ENCODE assay signal across 8 mouse cellular contexts in genomic region chr1:87900979-87901378, GRCm38 (mm10). TPM values are rescaled to one million over a fixed set of nuclear protein-coding genes. Genes with fewer than 3 reads are reported as not detected.
DNase-seq lines count a peak whose midpoint lies in the region; ATAC-seq and TF ChIP-seq lines count a peak whose summit lies in the region.

No protein-coding gene starts in this region.

- H3K4me2 ChIP-seq in heart, postnatal 0 days (ENCODE audit: low read depth, low read length), result peak overlapping the region; percentile 35
- no peak overlapping the region for H3K4me2 ChIP-seq in liver, embryonic 14.5 days (ENCODE audit: low read depth)
- no peak overlapping the region for H3K4me2 ChIP-seq in forebrain, embryonic 13.5 days

- no peak overlapping the region for H3K4me3 ChIP-seq in heart, postnatal 0 days (ENCODE audit: low read depth, low read length)
- no peak overlapping the region for H3K4me3 ChIP-seq in liver, embryonic 14.5 days (ENCODE audit: insufficient read depth in 1 of 2, low read depth in 2 of 2, low read length in 2 of 2)
- H3K4me3 ChIP-seq in forebrain, embryonic 13.5 days, result no peak overlapping the region

- ATAC-seq in heart, postnatal 0 days (ENCODE audit: insufficient read depth, low read depth), result peak; percentile 93
- peak; percentile 65 for ATAC-seq in liver, embryonic 14.5 days (ENCODE audit: insufficient read depth)
- ATAC-seq in forebrain, embryonic 13.5 days, result no peak

- no peak overlapping the region for H3K9ac ChIP-seq in heart, postnatal 0 days (replicated peaks; ENCODE audit: low read depth, low read length)
- no peak overlapping the region for H3K9ac ChIP-seq in liver, embryonic 14.5 days (replicated peaks)
- H3K9ac ChIP-seq in forebrain, embryonic 13.5 days, result no peak overlapping the region

- no peaks in the 10 kb centered on the region for H3K36me3 ChIP-seq in heart, postnatal 0 days (replicated peaks; ENCODE audit: control insufficient read depth, insufficient read depth, low read length)
- H3K36me3 ChIP-seq in liver, embryonic 14.5 days (replicated peaks; ENCODE audit: control insufficient read depth, insufficient read depth, low read depth), result no peaks in the 10 kb centered on the region
- no peaks in the 10 kb centered on the region for H3K36me3 ChIP-seq in forebrain, embryonic 13.5 days (ENCODE audit: poor library complexity, severe bottlenecking)

- H3K4me1 ChIP-seq in heart, postnatal 0 days (ENCODE audit: control insufficient read depth, insufficient read depth), result peaks cover 24% of the 10 kb centered on the region
- H3K4me1 ChIP-seq in liver, embryonic 14.5 days (replicated peaks; ENCODE audit: control insufficient read depth in 2 of 2, insufficient read depth in 2 of 2, low read length in 1 of 2), result peaks cover 0 to 14% of the 10 kb centered on the region in 2 experiments; a peak in 3 of 4 replicates
- no peaks in the 10 kb centered on the region for H3K4me1 ChIP-seq in forebrain, embryonic 13.5 days

- 41% methylated on average over 6 of the region's 6 CpGs for WGBS in heart, postnatal 0 days
- 43% methylated on average over 6 of the region's 6 CpGs for WGBS in liver, embryonic 14.5 days (ENCODE audit: insufficient replicate concordance)
- 91% methylated on average over 6 of the region's 6 CpGs for WGBS in forebrain, embryonic 13.5 days

- H3K27ac ChIP-seq in heart, postnatal 0 days (ENCODE audit: low read depth), result peak overlapping the region; percentile 67
- H3K27ac ChIP-seq in liver, embryonic 14.5 days, result no peak overlapping the region
- H3K27ac ChIP-seq in forebrain, embryonic 13.5 days, result no peak overlapping the region

- peak; percentile 30 for DNase-seq in CD4-positive helper T cell, adult 2 months (ENCODE audit: low read depth, low spot score)
- peak; percentile 17 for DNase-seq in adrenal gland, postnatal 25 days
- peak; percentile 81 for DNase-seq in heart, postnatal 0 days (ENCODE audit: low spot score)
- peak in 1 of 3 experiments; percentile 20 for DNase-seq in liver, embryonic 14.5 days (ENCODE audit: low read depth in 3 of 3, low spot score in 3 of 3)
- peak; percentile 56 for DNase-seq in thymus, postnatal 14 days
- no peak for DNase-seq in urinary bladder, postnatal 4 days (ENCODE audit: low spot score in 2 of 2)
- no peak for DNase-seq in ovary, postnatal 36 days (ENCODE audit: low spot score)

- no peaks in the 10 kb centered on the region for H3K9me3 ChIP-seq in heart, postnatal 0 days (replicated peaks; ENCODE audit: control insufficient read depth, low read length)
- H3K9me3 ChIP-seq in liver, embryonic 14.5 days (ENCODE audit: control insufficient read depth, low read length), result no peaks in the 10 kb centered on the region
- no peaks in the 10 kb centered on the region for H3K9me3 ChIP-seq in forebrain, embryonic 13.5 days (replicated peaks)

- no peak for TF ChIP-seq CTCF in heart, postnatal 0 days (IDR thresholded peaks at IDR 0.05; ENCODE audit: low read depth)
- no peak for TF ChIP-seq CTCF in liver, embryonic 14.5 days (IDR thresholded peaks at IDR 0.05; ENCODE audit: low read depth)

- 0 out of 2 replicates have a peak, but pooled peaks have one; percentile 51 for TF ChIP-seq EP300 in heart, postnatal 0 days (IDR thresholded peaks at IDR 0.05; ENCODE audit: low read depth)
- TF ChIP-seq EP300 in liver, embryonic 14.5 days (IDR thresholded peaks at IDR 0.05; ENCODE audit: low read depth), result no peak

- no peaks in the 10 kb centered on the region for H3K27me3 ChIP-seq in heart, postnatal 0 days (ENCODE audit: control insufficient read depth, insufficient read depth, low read length)
- H3K27me3 ChIP-seq in liver, embryonic 14.5 days (ENCODE audit: control insufficient read depth, insufficient read depth, low read length), result no peaks in the 10 kb centered on the region
- no peaks in the 10 kb centered on the region for H3K27me3 ChIP-seq in forebrain, embryonic 13.5 days

RNA-seq across cellular contexts. Expression of gene Dgkd, which starts 47.9 kb away (rescaled TPM):
- 54.7 and 62.5 TPM in 2 replicates for total RNA-seq in adrenal gland, postnatal 25 days (2021)
- 37.3 and 40.5 TPM in 2 replicates for total RNA-seq in heart, postnatal 0 days (2014; rRNA removed; ENCODE audit: low replicate concordance)
- polyA plus RNA-seq in heart, postnatal 0 days (2015; fragmentation: Nextera tagmentation; extraction: Ambion mirVana), result 12.4 and 14.1 TPM in 2 replicates
- polyA plus RNA-seq in liver, embryonic 14.5 days (2012; rRNA removed), result 6.9 and 8.0 TPM in 2 replicates
- polyA plus RNA-seq in liver, embryonic 14.5 days (2014; fragmentation: Nextera tagmentation; extraction: Ambion mirVana), result 8.1 and 10.2 TPM in 2 replicates
- polyA plus RNA-seq in forebrain, embryonic 13.5 days (2015; fragmentation: Nextera tagmentation; extraction: Ambion mirVana), result 36.6 and 43.6 TPM in 2 replicates

Comparison
In these comparisons a context has a peak if more than half of its experiments do, and no peak if none do; other contexts are left out.
1. DNase-seq: peak in CD4-positive helper T cell, adult 2 months (single experiment), adrenal gland, postnatal 25 days (single experiment), heart, postnatal 0 days (single experiment) and thymus, postnatal 14 days (single experiment); none in urinary bladder, postnatal 4 days (0 of 2) and ovary, postnatal 36 days (single experiment).